Mouse (Mus musculus) olfactory bulb, adult 2 months (tissue): ENCODE data around the gene Sprn.

Source experiments
- CTCF ChIP-seq: fragments of 200-500 bp; IDR thresholded peaks from 2 replicates; pipeline ENCODE4 v1.5.1; 2012; ENCODE audit warnings: low read depth, mild to moderate bottlenecking, low read length, moderate library complexity; ENCODE audit not compliant: insufficient read depth
- POLR2A ChIP-seq: fragments of 200-500 bp; IDR thresholded peaks from 2 replicates; pipeline ENCODE4 v1.6.1; 2012; ENCODE audit warnings: mild to moderate bottlenecking, low read depth, low read length, moderate library complexity; ENCODE audit not compliant: insufficient read depth

GRCm38 (mm10) chr7:140187721-140188390 is 33.2 kb upstream of the Sprn start:
- TF ChIP-seq CTCF (no peak), POLR2A (no peak)
